Mouse (Mus musculus) megakaryocyte, embryonic 14.5 days (primary cell): Measurements from ENCODE around the gene 4930451I11Rik.

Experiments used
- FLI1 ChIP-seq: IDR thresholded peaks from 2 replicates; pipeline ENCODE4 v1.6.1; 2012; ENCODE audit warnings: low read length, inconsistent platforms, mixed read lengths
- GATA1 ChIP-seq: IDR thresholded peaks from 3 replicates; pipeline ENCODE4 v1.6.1; 2012; ENCODE audit warnings: mixed read lengths, low read length, inconsistent platforms, borderline replicate concordance

DNA sequence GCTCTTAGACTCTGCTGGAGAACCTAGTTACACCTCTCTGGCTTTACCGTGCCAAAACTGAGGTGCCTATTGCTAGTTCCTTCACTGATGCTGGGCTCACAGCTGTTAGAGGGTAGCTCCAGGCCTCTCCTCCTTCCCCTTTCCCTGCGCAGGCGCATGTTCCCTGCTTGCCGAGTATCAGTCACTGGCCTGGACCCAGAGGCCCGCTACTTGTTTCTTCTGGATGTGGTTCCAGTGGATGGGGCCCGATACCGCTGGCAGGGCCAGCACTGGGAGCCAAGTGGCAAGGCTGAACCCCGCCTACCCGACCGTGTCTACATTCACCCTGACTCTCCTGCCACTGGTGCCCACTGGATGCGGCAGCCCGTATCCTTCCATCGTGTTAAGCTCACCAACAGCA lies 48.7 kb downstream of the 4930451I11Rik start:
- TF ChIP-seq GATA1 (no peak), FLI1 (no peak)
